Mouse (Mus musculus): ENCODE results near the gene Ap1m1. TPM values are rescaled to one million over a fixed set of nuclear protein-coding genes. Genes with fewer than 3 reads are reported as not detected.

Gene Ap1m1
- total RNA-seq (2023): 100 to 1,000 TPM; 149 TPM

DNA sequence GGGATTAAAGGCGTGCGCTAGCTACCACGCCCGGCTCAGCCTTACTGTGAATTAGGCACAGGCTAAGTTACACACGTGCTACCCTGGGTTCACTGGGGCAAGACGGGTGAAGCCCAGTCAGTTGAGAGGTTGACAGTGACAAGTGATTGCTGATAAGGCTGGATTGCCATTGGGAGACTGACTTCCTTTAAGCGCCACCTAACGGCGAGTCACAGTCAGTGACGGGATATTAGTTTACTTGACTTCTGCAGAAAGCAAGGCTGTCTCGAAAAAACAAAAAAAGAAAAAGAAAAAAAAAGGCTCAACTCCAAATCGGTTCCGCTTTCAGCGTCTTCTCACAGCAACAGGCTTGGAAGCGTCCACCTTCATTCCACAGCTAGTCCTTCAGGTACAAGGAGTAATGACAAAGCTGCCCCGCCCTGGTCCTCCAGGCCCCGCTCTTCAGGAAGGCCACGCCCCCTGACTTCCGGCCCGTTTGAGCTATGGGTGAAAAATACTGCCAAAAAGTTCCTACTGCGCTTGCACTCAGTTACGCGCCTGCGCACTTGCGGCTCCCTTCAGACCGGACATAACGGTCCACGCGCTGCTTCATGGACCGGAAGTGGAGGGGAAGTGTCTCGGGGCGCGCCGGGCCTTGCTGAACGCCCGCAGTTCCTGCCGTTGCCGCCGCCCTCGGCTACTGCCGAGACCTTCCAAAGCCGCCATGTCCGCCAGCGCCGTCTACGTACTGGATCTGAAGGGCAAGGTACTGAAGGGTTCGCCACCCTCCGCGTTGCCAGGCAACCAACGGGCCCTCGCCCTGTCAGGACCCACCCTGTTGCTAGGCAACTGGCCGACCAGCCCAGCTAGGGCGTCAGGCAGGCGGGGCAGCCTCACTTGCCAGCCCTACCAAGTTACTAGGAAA is at the start of gene Ap1m1:
Gene Ap1m1, plus strand, starts transcription at position 520 of the 904 bp plus-strand sequence.

DNA sequence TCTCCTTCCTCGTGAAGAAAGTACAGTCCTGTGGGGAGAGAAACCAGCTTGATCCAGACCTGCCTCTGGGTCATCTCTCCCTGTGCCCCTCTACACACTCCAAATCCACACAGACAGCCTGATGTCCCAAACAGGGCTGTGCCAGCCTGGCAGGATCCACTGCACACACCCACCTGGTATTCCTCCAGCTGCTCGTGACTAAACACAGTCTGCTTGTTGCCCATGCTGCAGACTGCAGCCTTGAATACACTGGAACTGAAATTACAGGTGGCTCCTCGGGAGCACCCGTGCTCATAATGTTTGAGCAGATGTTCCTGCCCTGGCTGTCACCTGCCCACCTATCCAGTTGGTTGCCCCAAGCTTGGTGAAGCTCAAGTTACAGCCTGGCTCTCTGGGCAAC is 27.1 kb upstream of the Ap1m1 start, which contains the start of gene Cib3:
Gene Cib3, minus strand, starts transcription at position 87 of the 400 bp plus-strand sequence.

DNA sequence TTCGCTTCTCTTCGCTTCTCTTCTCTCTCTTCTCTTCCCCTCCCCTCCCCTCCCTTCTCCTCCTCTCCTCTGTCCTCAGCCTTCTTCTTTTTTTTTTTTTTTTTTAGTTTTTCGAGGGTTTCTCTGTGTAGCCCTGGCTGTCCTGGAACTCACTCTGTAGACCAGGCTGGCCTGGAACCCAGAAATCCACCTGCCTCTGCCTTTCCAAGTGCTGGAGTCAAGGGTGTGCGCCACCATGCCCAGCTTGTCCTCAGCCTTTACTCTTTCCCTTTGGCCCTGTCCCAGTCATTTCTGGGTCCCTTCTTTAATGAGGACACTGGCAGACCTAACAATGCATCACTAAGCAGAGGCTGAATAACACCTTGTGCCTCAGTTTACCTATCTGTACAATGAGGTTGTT is 26.3 kb upstream of the Ap1m1 start, which contains the start of gene Gm11034:
Gene Gm11034, minus strand, starts transcription at position 101 of the 400 bp plus-strand sequence.

DNA sequence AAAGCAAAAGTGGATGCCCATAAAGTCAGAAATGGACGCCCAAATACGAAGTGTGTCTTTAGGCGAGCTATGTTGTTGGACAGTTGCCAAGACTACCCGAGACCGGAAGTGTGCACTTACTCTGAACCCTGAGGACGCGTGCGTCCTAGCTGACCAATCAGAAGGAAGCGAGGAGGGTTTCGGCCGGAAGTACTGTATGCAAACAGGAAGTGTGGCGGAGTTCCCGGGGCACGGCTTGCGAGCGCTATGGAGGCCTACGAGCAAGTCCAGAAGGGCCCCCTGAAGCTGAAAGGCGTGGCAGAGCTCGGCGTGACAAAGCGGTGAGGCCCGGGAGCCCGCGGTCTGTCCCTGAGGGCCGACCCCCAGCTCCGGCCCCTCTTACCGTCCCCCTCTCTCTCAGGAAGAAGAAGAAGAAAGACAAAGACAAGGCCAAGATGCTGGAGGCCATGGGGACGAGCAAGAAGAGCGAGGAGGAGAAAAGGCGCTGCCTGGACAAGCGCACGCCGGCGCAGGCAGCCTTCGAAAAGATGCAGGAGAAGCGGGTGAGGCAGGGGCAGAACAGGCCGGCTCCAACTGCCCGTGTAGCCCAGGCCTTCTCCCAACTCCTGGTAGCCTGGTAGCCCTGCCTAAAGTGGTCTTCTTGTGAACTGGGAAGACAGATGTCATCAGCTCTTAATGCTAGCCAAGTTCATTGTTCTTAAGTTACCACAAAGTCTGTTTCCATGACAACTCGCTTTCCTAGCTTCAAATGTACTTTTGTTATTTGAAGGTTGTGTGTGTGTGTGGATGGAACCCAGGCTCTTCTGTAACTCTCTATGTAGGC is 20.1 kb upstream of the Ap1m1 start, which contains the start of gene Fam32a:
Gene Fam32a, plus strand, starts transcription at position 190 of the 823 bp plus-strand sequence.

DNA sequence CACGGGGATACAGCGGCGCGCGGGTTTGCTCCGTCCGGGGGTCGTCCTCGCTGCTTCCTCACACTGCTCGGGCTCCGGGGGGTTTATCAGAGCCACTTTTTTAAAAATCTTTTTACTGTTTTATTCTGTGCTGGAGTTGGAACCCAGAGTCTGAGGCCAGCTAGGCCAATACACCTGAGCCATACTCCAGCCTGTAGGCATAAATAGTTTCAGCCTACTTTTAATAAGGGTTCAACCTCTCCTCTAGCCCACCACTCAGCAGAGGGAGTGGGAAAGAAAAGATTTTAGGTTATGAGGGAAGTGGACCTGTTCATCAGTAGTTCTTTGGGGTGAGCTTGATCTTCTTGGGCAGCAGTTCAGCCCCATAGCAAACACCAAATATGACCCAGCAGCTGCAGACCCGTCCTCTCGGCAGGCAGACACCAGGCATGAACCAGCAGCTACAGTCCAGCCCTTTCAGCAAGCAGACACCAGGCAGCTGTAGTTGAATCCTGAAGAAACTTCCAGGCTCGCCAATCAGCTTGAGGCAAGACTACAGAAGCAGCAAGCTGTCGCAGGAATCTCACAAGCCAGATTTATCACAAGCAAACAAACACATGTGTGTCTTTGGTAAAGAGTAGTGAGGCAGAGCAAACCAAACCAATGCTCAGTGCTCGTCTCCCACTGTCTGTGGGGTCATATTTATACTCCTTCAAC is 65.5 kb downstream of the Ap1m1 start, which contains the start of gene Gm10282:
Gene Gm10282, minus strand, starts transcription at position 51 of the 696 bp plus-strand sequence.

Other genes with a start within 250 kb of the Ap1m1 start
- 100 to 1,000 TPM; 225 TPM for gene Cyp4f18, start 230.4 kb upstream of the Ap1m1 start, total RNA-seq (2023)
- gene Olfr372, start 198.8 kb upstream of the Ap1m1 start, total RNA-seq (2023): under 1 TPM; 0.13 to 0.46 TPM
- under 1 TPM; 0.31 to 0.53 TPM for gene Olfr373, start 156.8 kb upstream of the Ap1m1 start, total RNA-seq (2023)
- gene Olfr374, start 133.0 kb upstream of the Ap1m1 start, total RNA-seq (2023): under 1 TPM; 0.13 to 0.18 TPM
- 100 to 1,000 TPM; 161 to 196 TPM for gene Tpm4, start 105.0 kb upstream of the Ap1m1 start, total RNA-seq (2023)
- gene Rab8a, start 78.8 kb upstream of the Ap1m1 start, total RNA-seq (2023): 100 to 1,000 TPM; 120 TPM
- 10 to 100 TPM; 12.3 to 13.4 TPM for gene Hsh2d, start 50.4 kb upstream of the Ap1m1 start, total RNA-seq (2023)
- under 1 TPM in 1 of 2 experiments, not detected in 1; 0.28 TPM for gene Cib3, start 27.2 kb upstream of the Ap1m1 start, total RNA-seq (2023)
- not detected for gene Gm11034, start 26.4 kb upstream of the Ap1m1 start, total RNA-seq (2023)
- gene Fam32a, start 20.3 kb upstream of the Ap1m1 start, total RNA-seq (2023): 100 to 1,000 TPM; 101 to 115 TPM
- gene Gm10282, start 65.2 kb downstream of the Ap1m1 start, total RNA-seq (2023): 100 to 1,000 TPM in 1 of 2 experiments, 10 to 100 TPM in 1; 84.2 to 100 TPM
- 1,000 to 10,000 TPM; 1,979 to 2,643 TPM for gene Klf2, start 79.0 kb downstream of the Ap1m1 start, total RNA-seq (2023)
- 10 to 100 TPM; 54.6 to 59.5 TPM for gene Eps15l1, start 181.4 kb downstream of the Ap1m1 start, total RNA-seq (2023)
- gene Calr3, start 203.9 kb downstream of the Ap1m1 start, total RNA-seq (2023): under 1 TPM in 1 of 2 experiments, not detected in 1; 0.31 TPM
- gene 1700030K09Rik, start 203.9 kb downstream of the Ap1m1 start, total RNA-seq (2023): 1 to 10 TPM; 3.0 to 5.0 TPM
- gene Cherp, start 235.2 kb downstream of the Ap1m1 start, total RNA-seq (2023): 10 to 100 TPM; 56.4 to 85.1 TPM